Mouse (Mus musculus): ENCODE measurements around the gene Gm45140. TPM values are rescaled to one million over a fixed set of nuclear protein-coding genes. Genes with fewer than 3 reads are reported as not detected.

Gene Gm45140
- polyA plus RNA-seq, 1 experiment from 2014 or later: 2.3 TPM

DNA sequence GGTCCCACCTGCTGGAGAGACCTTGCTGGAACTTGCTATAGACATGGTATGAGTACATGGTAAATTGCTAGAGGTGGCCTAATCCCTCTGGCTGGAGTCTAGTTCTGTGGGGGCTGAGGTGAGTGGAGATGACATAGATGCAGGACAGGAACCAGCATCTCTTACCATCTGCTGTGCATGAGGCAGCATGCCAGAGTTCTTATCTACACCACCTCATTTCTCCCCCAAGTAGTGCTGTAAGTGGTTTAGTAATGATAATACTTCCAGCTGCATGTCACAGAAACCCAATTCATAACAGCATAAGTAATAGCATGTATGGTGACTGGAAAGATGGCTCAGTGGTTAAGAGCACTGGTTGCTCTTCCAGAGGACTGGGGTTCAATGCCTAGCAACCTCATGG lies 95.1 kb downstream of the Gm45140 start:
- ATAC-seq (replicated peaks; ENCODE audit: insufficient number of reproducible peaks, low FRiP score, low TSS enrichment): no peak
- H3K36me3 ChIP-seq (ENCODE audit: control insufficient read depth, insufficient read depth, low read length): no peaks in the 10 kb centered on the region
- H3K9me3 ChIP-seq (replicated peaks; ENCODE audit: control insufficient read depth, low read length): no peaks in the 10 kb centered on the region
- H3K4me1 ChIP-seq (ENCODE audit: control insufficient read depth, insufficient read depth, low read length): peaks cover 24% of the 10 kb centered on the region
- no peak overlapping the region for H3K4me2 ChIP-seq
- peak overlapping the region; percentile 62 for H3K27ac ChIP-seq (ENCODE audit: low read depth, low read length)
- peaks cover 5% of the 10 kb centered on the region; the same call in 1 of the 2 replicates for H3K27me3 ChIP-seq (ENCODE audit: control insufficient read depth, insufficient read depth, low read length)
- no peak overlapping the region for H3K9ac ChIP-seq (ENCODE audit: low read depth, low read length)
- H3K4me3 ChIP-seq (ENCODE audit: low read depth, low read length): no peak overlapping the region

DNA sequence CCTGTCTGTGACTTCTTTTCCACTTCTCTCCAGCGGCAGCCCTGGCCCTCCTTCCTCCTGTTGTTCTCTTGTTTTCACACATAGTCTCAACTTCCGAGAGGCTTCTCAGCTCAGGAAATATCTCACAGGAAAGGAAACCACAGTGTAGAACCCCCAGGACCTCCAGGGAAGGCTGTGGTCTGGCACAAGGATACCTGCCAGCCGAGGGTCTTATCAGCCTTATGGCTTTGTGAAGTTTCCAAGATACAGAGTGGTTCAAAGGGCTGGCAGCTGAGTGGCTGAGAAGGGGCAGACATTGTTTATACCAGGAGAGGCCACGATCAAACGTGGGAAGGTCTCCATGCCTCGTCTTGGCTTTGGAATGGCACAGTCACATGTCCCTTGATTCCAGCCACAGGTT lies 95.7 kb downstream of the Gm45140 start:
- H3K9me3 ChIP-seq (replicated peaks; ENCODE audit: control insufficient read depth, low read length): no peaks in the 10 kb centered on the region

More for the DNA sequence above, 95.7 kb downstream of the Gm45140 start:
- Histone ChIP-seq H3K36me3 (ENCODE audit: control insufficient read depth, insufficient read depth, low read length) (no peaks in the 10 kb centered on the region), H3K4me1 (ENCODE audit: control insufficient read depth, insufficient read depth, low read length) (peaks cover 24% of the 10 kb centered on the region), H3K9ac (ENCODE audit: low read depth, low read length) (no peak overlapping the region), H3K4me3 (ENCODE audit: low read depth, low read length) (no peak overlapping the region), H3K4me2 (no peak overlapping the region), H3K27ac (ENCODE audit: low read depth, low read length) (peak overlapping the region; percentile 62), H3K27me3 (ENCODE audit: control insufficient read depth, insufficient read depth, low read length) (peaks cover 8% of the 10 kb centered on the region; the same call in 1 of the 2 replicates)
- 28% methylated on average over 6 of the region's 6 CpGs for WGBS (ENCODE audit: insufficient replicate concordance)
- 0 out of 2 replicates have a peak, but pooled peaks have one; percentile 20 for ATAC-seq (replicated peaks; ENCODE audit: insufficient number of reproducible peaks, low FRiP score, low TSS enrichment)

Other genes starting within 250 kb of the Gm45140 start
- 1.8 and 3.0 TPM in 2 replicates for gene Prokr1, start 245.1 kb downstream of the Gm45140 start, polyA plus RNA-seq (2014; fragmentation: Nextera tagmentation; extraction: Ambion mirVana)
- 9.3 and 10.1 TPM in 2 replicates for gene Aplf, start 163.6 kb downstream of the Gm45140 start, polyA plus RNA-seq (2014; fragmentation: Nextera tagmentation; extraction: Ambion mirVana)
- 0.25 TPM in 1 of 2 replicates, not detected in the other for gene Efcc1, start 104.9 kb downstream of the Gm45140 start, polyA plus RNA-seq (2014; fragmentation: Nextera tagmentation; extraction: Ambion mirVana)
- 6.1 and 7.1 TPM in 2 replicates for gene Gp9, start 57.7 kb downstream of the Gm45140 start, polyA plus RNA-seq (2014; fragmentation: Nextera tagmentation; extraction: Ambion mirVana)
- gene Rab43, start 23.6 kb downstream of the Gm45140 start, polyA plus RNA-seq (2014; fragmentation: Nextera tagmentation; extraction: Ambion mirVana): 6.4 and 6.9 TPM in 2 replicates
- 28.1 and 36.5 TPM in 2 replicates for gene Isy1, start 3.0 kb upstream of the Gm45140 start, polyA plus RNA-seq (2014; fragmentation: Nextera tagmentation; extraction: Ambion mirVana)
- gene Cnbp, start 15.3 kb upstream of the Gm45140 start, polyA plus RNA-seq (2014; fragmentation: Nextera tagmentation; extraction: Ambion mirVana): 886 and 909 TPM in 2 replicates
- 118 and 151 TPM in 2 replicates for gene Copg1, start 52.0 kb upstream of the Gm45140 start, polyA plus RNA-seq (2014; fragmentation: Nextera tagmentation; extraction: Ambion mirVana)
- 28.5 and 28.7 TPM in 2 replicates for gene Hmces, start 78.1 kb upstream of the Gm45140 start, polyA plus RNA-seq (2014; fragmentation: Nextera tagmentation; extraction: Ambion mirVana)
- 20.4 and 22.7 TPM in 2 replicates for gene H1fx, start 145.8 kb upstream of the Gm45140 start, polyA plus RNA-seq (2014; fragmentation: Nextera tagmentation; extraction: Ambion mirVana)
- 227 and 245 TPM in 2 replicates for gene Rab7, start 209.5 kb upstream of the Gm45140 start, polyA plus RNA-seq (2014; fragmentation: Nextera tagmentation; extraction: Ambion mirVana)
- 234 and 256 TPM in 2 replicates for gene Rpn1, start 248.7 kb upstream of the Gm45140 start, polyA plus RNA-seq (2014; fragmentation: Nextera tagmentation; extraction: Ambion mirVana)

Data from heart, embryonic 11.5 days (tissue).